Mouse (Mus musculus): ENCODE results near the gene Nr1h4. TPM values are rescaled to one million over a fixed set of nuclear protein-coding genes. Genes with fewer than 3 reads are reported as not detected.

The Nr1h4 gene
- total RNA-seq, 2 experiments from 2014 or later: 0.17 to 0.42 TPM

GRCm38 (mm10) chr10:89525823-89526222 lies 7.6 kb downstream of the Nr1h4 start:
- intact Hi-C loops (cut with DNase I): no loop called here
- no peak for DNase-seq (ENCODE audit: low spot score)

DNA sequence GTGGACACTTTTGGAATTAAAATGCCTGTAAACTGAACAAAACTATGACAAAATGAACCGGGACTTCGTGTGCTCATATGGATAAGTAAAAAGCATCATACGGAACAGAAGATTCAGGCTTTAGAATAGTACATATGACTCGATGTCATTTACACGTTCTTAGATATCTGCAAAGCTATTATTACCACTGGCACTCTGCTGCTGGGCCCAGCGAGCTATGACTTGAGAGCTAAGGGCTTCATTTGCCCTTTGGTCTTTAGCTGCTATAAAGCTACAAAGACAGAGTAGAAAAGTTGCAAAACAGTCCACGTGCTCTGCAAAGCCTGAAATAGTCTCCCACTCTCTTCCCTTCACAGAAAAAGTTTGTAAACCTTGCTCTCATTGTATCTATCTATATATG lies 10.9 kb downstream of the Nr1h4 start:
- intact Hi-C loops (cut with DNase I): no loop called here
- DNase-seq (ENCODE audit: low spot score): no peak

DNA sequence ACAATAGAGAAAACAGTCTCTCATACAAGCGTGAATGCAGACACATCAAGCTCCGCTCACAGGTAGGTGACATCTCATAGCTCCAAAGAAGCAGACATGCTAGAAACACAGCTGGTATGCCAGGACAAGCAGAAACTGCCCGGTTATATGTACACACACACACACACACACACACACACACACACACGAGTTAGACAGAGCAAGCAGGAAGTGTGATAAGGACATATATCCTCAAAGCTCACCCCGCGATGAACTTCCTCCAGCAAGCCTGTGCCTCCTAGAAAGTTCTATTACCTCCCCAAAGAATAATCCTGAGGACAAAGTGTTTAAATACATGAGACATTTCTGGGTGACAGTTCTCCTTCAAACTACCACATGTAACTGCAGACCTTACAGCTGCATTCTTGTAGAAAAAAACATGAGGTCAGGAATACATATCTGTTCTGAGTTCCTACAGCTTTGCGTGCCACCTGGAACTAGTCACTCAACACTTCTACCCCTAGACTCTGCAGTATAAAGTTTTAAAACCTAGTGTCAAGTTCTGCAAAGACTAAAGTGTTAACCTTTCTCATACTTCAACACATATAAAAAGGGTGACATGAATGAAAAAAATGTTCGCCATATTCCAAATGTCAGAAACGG lies 11.5 kb downstream of the Nr1h4 start:
- intact Hi-C loops (cut with DNase I): no loop called here
- DNase-seq (ENCODE audit: low spot score): no peak

DNA sequence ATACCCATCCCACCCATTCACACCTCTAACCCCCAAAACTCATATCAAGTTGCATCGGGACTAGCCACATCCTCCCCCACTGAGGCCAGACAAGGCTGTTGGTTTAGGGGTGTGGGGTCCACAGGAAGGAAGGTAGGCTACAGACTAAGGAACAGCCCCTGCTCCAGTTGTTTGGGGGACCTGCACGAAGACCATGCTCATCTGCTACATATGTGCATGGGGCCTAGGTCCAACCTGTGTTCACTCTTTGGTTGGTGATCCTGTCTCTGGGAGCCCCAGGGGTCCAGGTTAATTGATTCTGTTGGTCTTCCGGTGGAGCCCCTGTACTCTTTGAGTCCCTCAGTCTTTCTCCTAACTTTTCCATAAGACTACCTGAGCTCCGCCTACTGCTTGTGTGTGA lies 13.0 kb downstream of the Nr1h4 start:
- DNase-seq (ENCODE audit: low spot score): no peak
- intact Hi-C loops (cut with DNase I): no loop called here

DNA sequence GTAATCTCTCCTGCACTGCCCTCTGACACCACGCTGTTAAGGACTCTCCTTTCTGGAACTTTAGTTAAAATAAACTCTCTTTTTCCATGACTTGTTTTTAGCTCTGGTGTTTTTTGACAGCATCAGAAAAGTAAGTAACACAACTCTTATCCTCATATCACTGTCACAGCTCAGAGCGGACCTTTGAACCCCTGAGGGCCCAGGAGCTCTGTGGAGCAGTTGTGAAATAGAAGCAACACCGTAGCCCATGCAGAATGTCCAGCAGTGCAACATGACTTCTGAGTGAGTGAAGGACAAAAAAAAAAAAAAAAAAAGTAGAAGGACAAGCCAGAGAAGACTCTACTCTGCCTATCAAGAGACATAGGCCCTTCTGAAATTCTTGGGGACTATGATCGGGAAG lies 14.2 kb downstream of the Nr1h4 start:
- no peak for DNase-seq (ENCODE audit: low spot score)
- intact Hi-C loops (cut with DNase I): no loop called here

- intact Hi-C loops (cut with DNase I): no loop called here
- DNase-seq (ENCODE audit: low spot score): no peak
Measured at GRCm38 (mm10) chr10:89518365-89518764, 15.0 kb downstream of the Nr1h4 start.

- no peak for DNase-seq (ENCODE audit: low spot score)
- intact Hi-C loops (cut with DNase I): no loop called here
Measured at GRCm38 (mm10) chr10:89515813-89516212, 17.6 kb downstream of the Nr1h4 start.

GRCm38 (mm10) chr10:89512562-89512961 lies 20.8 kb downstream of the Nr1h4 start:
- intact Hi-C loops (cut with DNase I): no loop called here
- no peak for DNase-seq (ENCODE audit: low spot score)

DNA sequence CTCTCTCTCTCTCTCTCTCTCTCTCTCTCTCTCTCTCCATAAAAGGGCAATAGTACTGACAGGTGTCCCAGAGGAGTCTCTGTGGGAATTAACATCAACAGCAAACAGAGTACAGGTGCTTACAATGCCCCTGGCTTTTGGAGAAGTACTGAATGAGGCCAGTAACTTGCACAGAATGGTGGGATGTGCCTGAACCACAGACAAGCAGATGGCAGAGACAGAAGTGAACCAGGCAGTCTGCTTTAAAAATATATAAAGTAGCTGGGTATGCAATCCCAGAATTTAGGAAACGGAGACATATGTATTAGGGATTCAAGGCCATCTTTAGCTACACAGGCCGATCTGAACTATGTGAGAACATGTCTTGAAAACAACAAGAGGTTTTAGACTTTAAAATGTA lies 22.8 kb downstream of the Nr1h4 start:
- no peak for DNase-seq (ENCODE audit: low spot score)
- intact Hi-C loops (cut with DNase I): no loop called here

DNA sequence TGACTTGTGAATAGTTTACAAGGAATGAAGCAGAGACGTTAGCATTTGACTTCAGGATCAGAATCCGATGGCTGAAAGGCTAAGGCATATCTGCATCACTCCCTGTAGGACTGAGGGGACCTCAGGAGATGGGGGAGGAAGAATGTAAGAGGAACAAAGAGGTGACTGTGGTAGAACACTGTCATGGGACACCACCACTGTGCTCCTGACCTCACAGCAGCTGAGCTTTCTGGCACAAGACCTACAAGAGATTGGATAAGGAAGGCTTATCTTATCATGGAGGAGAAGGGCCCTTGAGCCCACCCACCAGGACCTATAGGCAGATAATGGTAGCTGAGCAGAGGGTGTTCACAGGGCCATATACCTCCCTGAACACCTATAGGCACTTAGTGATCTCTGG lies 24.8 kb downstream of the Nr1h4 start:
- intact Hi-C loops (cut with DNase I): no loop called here
- no peak for DNase-seq (ENCODE audit: low spot score)

GRCm38 (mm10) chr10:89506479-89506878 lies 26.9 kb downstream of the Nr1h4 start:
- no peak for DNase-seq (ENCODE audit: low spot score)
- intact Hi-C loops (cut with DNase I): no loop called here

- intact Hi-C loops (cut with DNase I): no loop called here
- DNase-seq (ENCODE audit: low spot score): no peak
Measured at GRCm38 (mm10) chr10:89505592-89505955, 27.8 kb downstream of the Nr1h4 start.

DNA sequence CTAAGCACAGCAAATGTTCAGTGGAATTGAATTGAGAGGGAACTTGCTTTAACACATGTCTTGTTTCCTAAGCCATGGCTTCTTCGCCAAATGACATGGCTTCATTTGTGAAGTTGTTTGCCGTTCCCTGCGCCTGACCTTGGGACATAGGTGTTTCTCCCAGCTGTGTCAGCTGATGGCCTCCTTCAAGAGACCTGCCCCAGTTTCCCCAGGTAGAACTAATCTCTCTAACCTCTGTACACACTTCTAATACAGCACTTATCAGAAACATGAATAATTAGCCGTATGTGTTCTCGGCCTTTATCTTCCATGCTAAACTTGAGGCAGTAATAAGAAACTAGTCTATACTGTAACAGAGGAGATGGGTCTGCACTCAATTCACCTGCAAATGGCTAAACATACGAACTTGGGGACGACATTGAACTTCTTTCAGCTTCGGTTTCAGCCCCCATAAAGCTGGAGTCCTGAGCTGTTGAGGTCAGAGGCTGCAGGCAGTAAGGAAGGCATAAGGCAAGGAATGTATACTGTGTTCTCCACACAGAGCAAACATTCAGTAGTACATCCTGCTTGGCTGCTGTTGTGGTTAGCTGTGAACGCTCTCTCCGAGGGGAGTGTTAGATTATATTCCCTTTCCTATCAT lies 28.3 kb downstream of the Nr1h4 start:
- DNase-seq (ENCODE audit: low spot score): no peak
- intact Hi-C loops (cut with DNase I): no loop called here

- intact Hi-C loops (cut with DNase I): no loop called here
- no peak for DNase-seq (ENCODE audit: low spot score)
Measured at GRCm38 (mm10) chr10:89502986-89503560, 30.3 kb downstream of the Nr1h4 start.

DNA sequence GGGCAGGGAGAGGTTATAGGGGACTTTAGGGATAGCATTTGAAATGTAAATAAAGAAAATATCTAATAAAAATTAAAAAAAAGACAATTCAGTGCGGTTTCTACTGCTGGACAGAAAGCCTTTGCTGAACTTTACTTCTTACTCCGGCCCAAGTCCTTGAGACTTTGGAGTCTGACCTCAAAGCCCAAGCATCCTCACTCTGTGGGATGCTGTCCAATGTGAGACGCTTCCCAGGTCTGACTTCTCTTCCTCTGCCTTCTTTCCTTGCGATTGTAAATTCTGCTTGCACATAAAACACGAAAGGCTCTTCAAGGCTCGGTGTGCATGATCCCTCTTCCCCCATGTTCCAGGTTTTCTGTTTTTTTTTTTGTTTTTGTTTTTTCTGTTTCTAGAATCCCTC lies 31.5 kb downstream of the Nr1h4 start:
- intact Hi-C loops (cut with DNase I): no loop called here
- DNase-seq (ENCODE audit: low spot score): no peak

DNA sequence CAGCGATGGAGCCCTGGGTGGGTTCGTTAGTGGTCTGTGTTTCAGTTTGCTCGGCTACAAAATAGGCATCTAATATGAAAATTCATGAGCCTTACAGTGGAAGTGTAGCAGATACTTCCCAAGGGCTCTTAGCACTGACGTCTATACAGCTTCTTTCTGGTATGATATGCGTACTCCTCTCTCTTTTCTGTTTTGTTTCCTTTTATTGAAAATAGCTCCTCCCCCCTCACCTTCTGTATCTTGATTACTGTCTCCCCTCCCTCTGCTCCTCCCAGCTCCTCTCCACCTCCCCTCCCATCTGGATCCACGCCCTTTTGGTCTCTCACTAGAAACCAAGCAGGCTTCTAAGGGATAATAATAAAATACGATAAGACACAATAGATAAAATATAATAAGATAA lies 37.8 kb downstream of the Nr1h4 start:
- no peak for DNase-seq (ENCODE audit: low spot score)
- intact Hi-C loops (cut with DNase I): no loop called here

DNA sequence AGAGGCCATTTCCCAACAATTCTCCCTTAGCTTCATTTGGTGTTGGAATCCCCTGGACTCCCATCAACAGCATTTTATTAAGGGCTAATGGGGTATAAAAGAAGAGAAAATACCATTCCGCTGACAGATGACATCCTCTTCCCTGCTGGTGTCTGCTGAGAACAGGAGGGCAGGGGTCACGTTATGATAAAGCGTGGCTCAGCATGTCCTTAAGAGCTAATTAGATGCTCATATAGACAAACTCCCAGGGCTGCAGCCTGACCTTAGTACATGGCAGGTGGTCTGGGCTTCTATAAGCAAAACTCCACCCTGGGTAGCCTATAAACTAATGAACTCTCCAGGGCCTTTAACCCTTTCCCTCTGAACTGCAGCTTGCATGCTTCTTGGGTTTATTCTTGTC lies 42.1 kb downstream of the Nr1h4 start:
- intact Hi-C loops (cut with DNase I): no loop called here
- no peak for DNase-seq (ENCODE audit: low spot score)

DNA sequence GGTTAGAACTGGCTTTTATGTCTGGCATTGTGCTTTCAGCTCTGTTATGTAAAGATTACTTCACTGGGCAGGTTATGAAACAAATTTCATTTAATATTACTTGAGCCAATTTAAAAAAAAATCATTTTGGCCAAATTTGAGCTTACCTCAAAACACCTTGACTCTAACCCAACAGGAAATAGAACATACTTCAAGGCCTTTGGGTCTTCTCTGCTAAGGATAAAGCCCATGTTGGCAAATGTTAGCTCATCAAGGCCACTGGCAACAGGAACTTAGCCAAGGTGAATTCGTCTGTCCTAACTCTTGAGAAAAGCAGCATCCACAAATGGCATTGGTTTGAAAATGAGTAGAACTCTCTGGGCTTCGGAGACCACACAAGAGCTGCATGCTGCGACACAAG lies 43.1 kb downstream of the Nr1h4 start:
- intact Hi-C loops (cut with DNase I): no loop called here
- DNase-seq (ENCODE audit: low spot score): no peak

GRCm38 (mm10) chr10:89489459-89489858 lies 43.9 kb downstream of the Nr1h4 start:
- intact Hi-C loops (cut with DNase I): no loop called here

DNA sequence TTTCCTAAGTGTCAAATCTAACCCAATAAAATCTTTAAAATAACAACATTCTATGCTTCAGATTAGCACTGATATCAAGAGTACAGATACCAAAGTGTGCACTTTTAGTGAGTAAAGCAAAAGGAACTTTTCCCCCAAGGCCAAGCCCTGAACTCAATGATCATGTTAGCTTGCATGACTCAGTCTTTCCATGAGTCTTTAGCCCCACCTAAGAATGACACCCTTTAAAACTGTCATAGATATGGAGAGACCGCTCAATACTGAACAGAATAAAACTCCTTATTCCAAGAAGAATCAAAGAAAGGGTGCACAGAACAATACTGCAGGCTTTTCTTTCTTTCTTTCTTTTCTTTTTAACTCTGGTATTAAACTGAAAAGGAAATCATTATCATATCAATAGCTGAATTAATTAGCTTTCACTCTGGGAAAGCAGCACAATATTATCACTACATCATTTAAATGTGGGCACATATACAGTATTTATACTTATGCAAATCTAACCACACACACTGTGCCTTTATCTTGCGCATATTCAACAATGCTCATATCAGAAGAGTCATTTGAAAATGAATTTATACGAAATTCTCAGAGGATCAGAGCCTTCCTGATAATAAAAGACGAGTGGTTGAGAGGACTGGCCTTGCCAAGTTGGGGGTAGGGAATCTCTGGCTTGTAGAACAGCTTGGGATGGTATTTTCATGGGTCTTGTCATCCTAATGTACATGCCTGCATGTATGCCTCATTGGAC lies 46.2 kb downstream of the Nr1h4 start:
- intact Hi-C loops (cut with DNase I): no loop called here
- DNase-seq (ENCODE audit: low spot score): no peak

More at GRCm38 (mm10) chr10:89489459-89489858, 43.9 kb downstream of the Nr1h4 start:
- DNase-seq (ENCODE audit: low spot score): no peak

DNA sequence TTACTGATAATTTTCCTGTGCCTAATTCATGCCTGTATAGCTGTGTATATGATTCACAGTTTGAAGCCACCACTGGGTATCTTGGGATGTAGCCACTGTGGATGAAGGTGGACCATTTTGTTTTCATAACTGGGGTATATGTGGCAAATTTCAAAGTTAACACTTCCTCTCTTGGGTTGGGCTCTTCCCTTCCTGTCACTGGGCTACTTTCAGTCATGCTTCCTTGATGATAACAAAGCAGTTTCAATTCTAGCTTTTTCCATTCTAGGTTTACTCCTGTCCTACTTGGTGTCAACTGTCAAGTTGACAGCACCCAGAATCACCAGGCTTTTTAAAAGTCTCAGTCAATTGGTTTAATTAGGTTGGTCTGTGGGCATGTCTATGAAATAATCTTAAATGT lies 48.5 kb downstream of the Nr1h4 start:
- intact Hi-C loops (cut with DNase I): no loop called here
- no peak for DNase-seq (ENCODE audit: low spot score)

All from heart, postnatal 25 days (tissue).